Mouse (Mus musculus): ENCODE results near the gene Mst1r. TPM values are rescaled to one million over a fixed set of nuclear protein-coding genes. Genes with fewer than 3 reads are reported as not detected.
A peak's percentile ranks its signal among the peaks of the same experiment; 100 is the strongest.

Mst1r gene
- polyA plus RNA-seq, 2 experiments: 0.37 to 1.2 TPM

DNA sequence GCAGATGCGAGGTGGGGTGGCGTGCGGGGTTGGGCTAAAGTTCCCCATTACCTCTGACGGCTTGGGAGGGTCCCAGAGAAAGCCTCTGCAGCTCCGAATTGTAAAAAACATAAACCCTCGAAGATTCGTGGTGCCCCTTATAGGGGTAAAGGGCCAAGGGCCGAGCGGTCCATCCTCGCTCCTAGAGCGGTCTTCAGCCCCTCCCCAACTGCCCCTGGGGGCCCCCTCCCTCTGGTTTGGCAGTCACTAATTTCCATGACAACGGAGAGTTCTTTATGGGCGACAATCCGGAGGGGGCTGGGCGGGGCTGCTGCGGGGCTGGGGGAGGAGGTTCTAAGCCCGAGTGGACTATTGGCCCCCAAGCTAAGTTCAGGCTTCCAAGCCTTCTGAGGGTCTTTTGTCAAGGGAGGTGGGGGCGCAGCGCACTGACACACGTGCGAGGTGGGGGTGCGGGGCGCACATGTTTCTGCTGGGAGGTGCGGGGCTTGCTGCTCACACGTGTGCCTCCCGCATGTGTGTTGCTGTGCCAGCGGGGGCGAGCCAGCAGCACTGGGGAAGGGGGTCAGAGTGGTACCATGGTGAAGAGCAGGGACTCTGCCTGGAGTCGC lies 29.6 kb downstream of the Mst1r start:
- no peak for ATAC-seq (ENCODE audit: insufficient read depth)
- Histone ChIP-seq H3K27me3 (ENCODE audit: control insufficient read depth, insufficient read depth, low read length) (peaks cover 41% of the 10 kb centered on the region), H3K36me3 (replicated peaks; ENCODE audit: control insufficient read depth, insufficient read depth, low read depth) (no peaks in the 10 kb centered on the region), H3K4me3 (ENCODE audit: insufficient read depth in 1 of 2, low read depth in 2 of 2, low read length in 2 of 2) (peak overlapping the region; percentile 9 to 12; a peak in 2 of 4 replicates), H3K9me3 (ENCODE audit: control insufficient read depth, low read length) (no peaks in the 10 kb centered on the region), H3K27ac (no peak overlapping the region), H3K4me2 (ENCODE audit: low read depth) (peak overlapping the region; percentile 38), H3K9ac (replicated peaks) (no peak overlapping the region), H3K4me1 (replicated peaks; ENCODE audit: control insufficient read depth in 2 of 2, insufficient read depth in 2 of 2, low read length in 1 of 2) (no peaks in the 10 kb centered on the region)
- TF ChIP-seq CTCF (IDR thresholded peaks at IDR 0.05; ENCODE audit: low read depth) (no peak), EP300 (IDR thresholded peaks at IDR 0.05; ENCODE audit: low read depth) (no peak)
- no peak for DNase-seq (ENCODE audit: low read depth in 3 of 3, low spot score in 3 of 3)
- 7% methylated on average over 29 of the region's 29 CpGs for WGBS (ENCODE audit: insufficient replicate concordance)

DNA sequence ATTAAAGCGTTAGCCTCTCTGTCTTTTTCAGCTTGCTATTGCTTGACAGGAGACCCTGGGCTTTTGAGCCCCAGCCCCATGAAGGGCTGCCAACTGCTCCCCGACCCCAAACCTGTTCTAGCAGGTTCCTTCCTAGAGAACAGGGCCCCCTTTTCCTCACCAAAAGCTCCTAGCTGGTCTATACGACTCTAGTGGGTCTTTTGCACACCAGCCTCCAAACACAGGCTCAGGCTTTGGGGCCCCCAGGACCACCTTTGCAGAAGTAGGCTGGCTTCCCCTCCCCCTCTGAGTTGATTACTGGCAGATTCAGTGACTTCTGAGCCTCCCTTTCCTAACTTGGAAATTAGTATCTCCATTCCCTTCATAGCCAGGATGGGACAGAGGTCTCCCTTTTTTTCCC lies 30.2 kb downstream of the Mst1r start:
- Histone ChIP-seq H3K27me3 (ENCODE audit: control insufficient read depth, insufficient read depth, low read length) (peaks cover 41% of the 10 kb centered on the region), H3K4me2 (ENCODE audit: low read depth) (no peak overlapping the region), H3K9me3 (ENCODE audit: control insufficient read depth, low read length) (no peaks in the 10 kb centered on the region), H3K4me3 (ENCODE audit: insufficient read depth in 1 of 2, low read depth in 2 of 2, low read length in 2 of 2) (no peak overlapping the region), H3K9ac (replicated peaks) (no peak overlapping the region), H3K27ac (no peak overlapping the region), H3K36me3 (replicated peaks; ENCODE audit: control insufficient read depth, insufficient read depth, low read depth) (no peaks in the 10 kb centered on the region), H3K4me1 (replicated peaks; ENCODE audit: control insufficient read depth in 2 of 2, insufficient read depth in 2 of 2, low read length in 1 of 2) (no peaks in the 10 kb centered on the region)
- TF ChIP-seq CTCF (IDR thresholded peaks at IDR 0.05; ENCODE audit: low read depth) (no peak), EP300 (IDR thresholded peaks at IDR 0.05; ENCODE audit: low read depth) (no peak)
- ATAC-seq (ENCODE audit: insufficient read depth) (no peak), DNase-seq (ENCODE audit: low read depth in 3 of 3, low spot score in 3 of 3) (no peak)
- WGBS (ENCODE audit: insufficient replicate concordance): 22% methylated on average over 3 of the region's 3 CpGs

- H3K27me3 ChIP-seq (ENCODE audit: control insufficient read depth, insufficient read depth, low read length): no peaks in the 10 kb centered on the region
- peaks cover 7 to 14% of the 10 kb centered on the region in 2 experiments; a peak in 3 of 4 replicates for H3K4me1 ChIP-seq (replicated peaks; ENCODE audit: control insufficient read depth in 2 of 2, insufficient read depth in 2 of 2, low read length in 1 of 2)
- no peak for ATAC-seq (ENCODE audit: insufficient read depth)
- H3K9ac ChIP-seq (replicated peaks): no peak overlapping the region
- no peak overlapping the region for H3K4me3 ChIP-seq (ENCODE audit: insufficient read depth in 1 of 2, low read depth in 2 of 2, low read length in 2 of 2)
- no peak for DNase-seq (ENCODE audit: low read depth in 3 of 3, low spot score in 3 of 3)
- no peak for TF ChIP-seq CTCF (IDR thresholded peaks at IDR 0.05; ENCODE audit: low read depth)
- TF ChIP-seq EP300 (IDR thresholded peaks at IDR 0.05; ENCODE audit: low read depth): no peak
- H3K9me3 ChIP-seq (ENCODE audit: control insufficient read depth, low read length): no peaks in the 10 kb centered on the region
- no peaks in the 10 kb centered on the region for H3K36me3 ChIP-seq (replicated peaks; ENCODE audit: control insufficient read depth, insufficient read depth, low read depth)
- 77% methylated on average over 31 of the region's 31 CpGs for WGBS (ENCODE audit: insufficient replicate concordance)
- H3K4me2 ChIP-seq (ENCODE audit: low read depth): no peak overlapping the region
- no peak overlapping the region for H3K27ac ChIP-seq
Observed at GRCm38 (mm10) chr9:107947241-107948194, 40.8 kb downstream of the Mst1r start.

DNA sequence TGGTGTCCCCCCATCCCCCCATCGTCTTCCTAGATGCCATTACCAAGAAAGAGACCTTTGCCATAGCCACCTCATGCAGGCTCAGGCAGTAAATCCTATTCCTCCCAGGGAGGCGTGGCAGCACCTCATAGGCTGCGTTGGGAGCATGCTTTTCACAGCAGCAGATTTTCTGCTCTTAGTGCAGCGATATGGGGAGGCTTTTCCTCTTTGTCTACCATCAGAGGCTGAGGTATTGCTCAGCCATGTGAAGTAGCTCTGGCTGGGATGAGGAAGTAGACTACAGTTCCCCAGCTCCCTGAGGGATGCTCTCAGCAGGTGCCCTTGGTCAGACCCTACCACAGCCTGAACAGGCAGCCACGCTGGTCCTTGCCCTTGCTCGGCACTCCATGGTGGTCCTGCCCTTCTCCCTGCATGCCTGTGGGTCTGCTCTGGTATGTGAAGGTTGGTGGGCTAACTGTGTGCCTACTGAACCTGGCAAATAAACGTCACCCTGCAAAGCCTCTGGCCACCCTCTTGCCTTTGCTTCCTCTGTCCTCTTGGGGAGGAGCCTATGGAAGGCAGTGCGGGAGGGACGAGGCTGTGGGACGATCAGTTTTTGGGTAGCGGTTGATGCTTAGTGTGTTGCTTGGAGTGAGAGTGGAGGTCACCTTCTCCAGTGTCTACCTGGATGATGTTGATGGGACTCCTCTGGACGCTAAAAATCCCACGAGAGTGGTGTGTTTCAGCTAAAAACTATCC lies 42.7 kb downstream of the Mst1r start:
- H3K27ac ChIP-seq: no peak overlapping the region
- TF ChIP-seq EP300 (IDR thresholded peaks at IDR 0.05; ENCODE audit: low read depth) (no peak), CTCF (IDR thresholded peaks at IDR 0.05; ENCODE audit: low read depth) (no peak)
- ATAC-seq (ENCODE audit: insufficient read depth) (no peak), DNase-seq (ENCODE audit: low read depth in 3 of 3, low spot score in 3 of 3) (no peak)
- 68% methylated on average over 13 of the region's 13 CpGs for WGBS (ENCODE audit: insufficient replicate concordance)
- no peak overlapping the region for H3K9ac ChIP-seq (replicated peaks)
- no peak overlapping the region for H3K4me2 ChIP-seq (ENCODE audit: low read depth)
- no peaks in the 10 kb centered on the region for H3K9me3 ChIP-seq (ENCODE audit: control insufficient read depth, low read length)
- no peak overlapping the region for H3K4me3 ChIP-seq (ENCODE audit: insufficient read depth in 1 of 2, low read depth in 2 of 2, low read length in 2 of 2)
- H3K36me3 ChIP-seq (replicated peaks; ENCODE audit: control insufficient read depth, insufficient read depth, low read depth): no peaks in the 10 kb centered on the region
- no peaks in the 10 kb centered on the region for H3K27me3 ChIP-seq (ENCODE audit: control insufficient read depth, insufficient read depth, low read length)
- H3K4me1 ChIP-seq (replicated peaks; ENCODE audit: control insufficient read depth in 2 of 2, insufficient read depth in 2 of 2, low read length in 1 of 2): peaks cover 7 to 17% of the 10 kb centered on the region in 2 experiments; a peak in 3 of 4 replicates
